Mouse (Mus musculus): ENCODE measurements around the gene Lhfp.
"Not testable (repeated sequence)": the region's sequence is repeated elsewhere in the genome, so short reads cannot be mapped to it uniquely, and the experiment has no call there.

The Lhfp gene

GRCm38 (mm10) chr3:53273220-53273619 is 231.9 kb downstream of the Lhfp start:
- DNase-seq (ENCODE audit: low read depth) = no peak

- DNase-seq (ENCODE audit: low read depth) = no peak
Observed at GRCm38 (mm10) chr3:53277993-53278392, 236.7 kb downstream of the Lhfp start.

- not testable (repeated sequence) for DNase-seq (ENCODE audit: low read depth)
Observed at GRCm38 (mm10) chr3:53282005-53282404, 240.7 kb downstream of the Lhfp start.

- DNase-seq (ENCODE audit: low read depth) = no peak
Observed at GRCm38 (mm10) chr3:53284023-53284422, 242.7 kb downstream of the Lhfp start.

GRCm38 (mm10) chr3:53284471-53285177 is 243.3 kb downstream of the Lhfp start:
- no peak for DNase-seq (ENCODE audit: low read depth)

GRCm38 (mm10) chr3:53288662-53289061 is 247.3 kb downstream of the Lhfp start:
- no peak for DNase-seq (ENCODE audit: low read depth)

GRCm38 (mm10) chr3:53289589-53290219 is 248.4 kb downstream of the Lhfp start:
- no peak for DNase-seq (ENCODE audit: low read depth)

DNA sequence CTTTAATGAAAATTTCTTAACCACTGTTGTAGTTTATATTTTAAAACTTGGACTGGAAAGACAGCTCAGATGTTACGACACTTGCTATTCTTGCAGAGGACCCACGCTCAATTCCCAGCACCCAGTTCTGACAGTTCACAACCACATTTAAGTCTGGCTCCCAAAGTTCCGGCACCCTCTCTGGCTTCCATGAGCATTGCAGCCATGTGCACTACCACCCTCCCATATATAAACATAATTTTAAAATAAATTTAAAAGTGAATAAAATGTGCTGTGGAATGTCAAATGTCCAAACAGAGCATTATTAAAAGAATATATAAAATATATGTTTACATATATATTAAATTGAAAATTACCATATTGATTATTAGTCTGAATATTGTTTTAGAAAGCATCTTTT is 249.9 kb downstream of the Lhfp start:
- no peak for DNase-seq (ENCODE audit: low read depth)

GRCm38 (mm10) chr3:53291945-53292344 is 250.6 kb downstream of the Lhfp start:
- DNase-seq (ENCODE audit: low read depth) = no peak

GRCm38 (mm10) chr3:53292474-53292873 is 251.1 kb downstream of the Lhfp start:
- no peak for DNase-seq (ENCODE audit: low read depth)

DNA sequence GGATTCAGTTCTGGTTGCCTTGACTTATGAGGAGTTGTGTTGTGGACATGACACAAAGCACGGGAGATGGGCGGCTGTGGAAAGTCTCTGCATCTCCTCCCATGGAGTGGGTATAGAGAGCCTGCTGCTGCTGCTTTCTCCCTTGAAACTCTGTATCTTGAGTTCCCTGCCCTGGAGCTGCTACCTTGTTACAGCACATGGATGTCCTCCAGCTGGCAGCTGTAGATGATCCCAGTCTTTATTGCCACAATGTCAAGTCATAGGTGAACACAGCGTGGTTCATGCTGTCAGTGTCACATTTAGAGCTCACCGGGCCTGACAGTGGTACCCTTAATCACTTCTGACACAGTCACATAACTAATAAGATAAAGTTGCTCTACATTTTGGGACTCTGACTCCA is 251.7 kb downstream of the Lhfp start:
- DNase-seq (ENCODE audit: low read depth) = no peak

DNA sequence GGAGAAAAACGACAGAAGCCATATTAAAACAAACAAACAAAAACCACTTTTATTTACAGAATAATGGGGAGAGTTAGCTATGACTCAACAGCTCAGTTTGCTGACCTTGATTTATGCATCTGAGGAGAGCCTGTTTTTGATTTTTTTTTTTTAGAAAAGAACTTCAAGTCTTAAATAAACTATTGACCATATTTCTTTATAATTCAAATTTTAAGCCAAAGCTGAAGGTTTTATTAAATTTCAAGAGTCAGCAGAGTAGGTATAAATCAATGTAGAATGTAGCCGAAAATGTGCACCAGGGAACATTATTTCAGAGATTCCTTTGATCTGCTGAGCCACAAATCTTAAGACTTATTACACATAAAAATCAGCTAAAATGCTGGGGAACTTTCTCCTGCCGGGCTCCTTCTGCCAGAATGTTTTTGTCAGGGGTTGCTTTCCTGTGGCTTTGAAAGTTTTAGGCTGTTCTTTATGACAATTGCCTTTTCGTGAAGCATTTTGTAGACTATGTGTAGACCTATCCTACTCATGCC is 252.6 kb downstream of the Lhfp start:
- no peak for DNase-seq (ENCODE audit: low read depth)

DNA sequence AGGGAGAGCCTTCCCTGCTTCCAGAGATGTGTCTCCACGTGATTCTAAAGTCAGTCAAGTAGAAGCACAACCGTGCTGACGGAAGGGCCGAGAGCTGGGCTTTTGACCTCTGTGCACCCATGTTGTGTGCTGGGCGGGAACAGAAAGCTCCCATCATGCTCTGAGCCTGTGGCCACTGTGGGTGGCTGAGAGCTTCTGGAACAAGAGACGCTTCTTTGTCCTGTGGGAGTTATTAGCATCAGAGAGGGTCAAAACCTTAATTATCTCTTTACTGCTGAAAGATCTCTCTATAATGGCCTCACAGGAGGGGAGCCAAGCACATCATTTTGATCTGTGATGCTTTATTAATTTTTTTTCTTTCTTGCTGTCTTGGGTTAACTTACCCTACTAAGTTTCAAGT is 253.5 kb downstream of the Lhfp start:
- DNase-seq (ENCODE audit: low read depth) = no peak

DNA sequence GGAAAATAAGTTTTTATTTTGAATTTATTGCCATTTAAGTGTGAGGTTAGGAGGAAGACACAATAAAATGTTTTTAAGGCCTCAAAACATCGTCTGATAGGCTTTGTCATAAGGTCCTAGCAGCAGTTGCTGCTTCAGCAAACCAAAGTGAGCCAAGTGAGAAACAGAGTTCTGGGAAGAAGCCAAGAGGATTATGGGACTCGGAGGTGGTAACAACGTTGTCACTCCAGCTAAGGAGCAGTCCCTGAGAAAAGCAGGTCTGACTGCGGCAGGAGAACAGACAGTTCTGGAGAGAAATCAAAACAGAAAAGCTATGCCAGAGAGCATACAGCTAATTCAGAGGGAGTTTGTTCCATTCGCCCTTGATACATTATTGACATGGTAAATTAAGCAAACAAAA is 260.5 kb downstream of the Lhfp start:
- DNase-seq (ENCODE audit: low read depth) = no peak

- DNase-seq (ENCODE audit: low read depth) = no peak
Observed at GRCm38 (mm10) chr3:53304123-53304900, 263.0 kb downstream of the Lhfp start.

DNA sequence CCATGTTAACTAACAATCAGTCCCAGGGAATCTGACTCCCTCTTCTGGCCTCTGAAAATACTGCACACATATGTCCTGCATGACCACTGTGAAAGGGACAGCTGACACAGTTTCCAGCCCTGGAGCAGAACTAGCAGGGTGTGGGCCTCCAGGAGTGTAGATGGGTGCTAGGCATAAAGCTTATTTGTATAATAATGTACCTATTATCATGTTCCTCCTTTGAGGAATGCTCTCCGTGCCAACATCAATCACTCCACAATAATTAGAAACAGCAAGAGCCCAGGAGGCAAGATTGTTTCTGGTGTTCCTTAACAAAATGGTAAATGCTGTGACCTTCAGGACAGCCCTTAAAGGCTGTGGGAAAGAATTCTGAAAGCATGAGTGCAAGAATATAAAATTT is 264.5 kb downstream of the Lhfp start:
- DNase-seq (ENCODE audit: low read depth) = no peak

- DNase-seq (ENCODE audit: low read depth) = no peak
Observed at GRCm38 (mm10) chr3:53308649-53309048, 267.3 kb downstream of the Lhfp start.

DNA sequence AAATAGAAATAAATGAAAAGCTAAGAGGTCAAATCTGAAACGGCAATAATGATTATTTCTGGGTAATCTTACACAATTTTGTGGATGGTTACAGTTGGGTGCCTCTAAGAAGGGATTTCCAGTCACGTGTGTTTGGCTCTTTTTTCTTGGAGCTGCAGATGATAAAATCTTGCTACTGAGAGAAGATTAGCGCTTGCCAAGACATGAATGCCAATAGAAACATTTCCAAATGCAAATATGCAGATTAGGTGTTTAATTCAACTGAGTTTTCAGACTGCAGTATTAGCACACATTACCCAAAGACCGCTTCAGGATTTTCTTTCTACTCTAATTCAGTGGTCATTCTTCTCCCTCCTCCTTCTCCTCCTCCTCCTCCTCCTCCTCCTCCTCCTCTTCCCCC is 268.8 kb downstream of the Lhfp start:
- DNase-seq (ENCODE audit: low read depth) = no peak

- no peak for DNase-seq (ENCODE audit: low read depth)
Observed at GRCm38 (mm10) chr3:53310615-53311014, 269.3 kb downstream of the Lhfp start.

All from c-Kit-positive CD71-positive TER-119-negative erythroid progenitor cells, embryonic 14.5 days (primary cell).